Mouse (Mus musculus): ENCODE results near the gene Foxn1. TPM values are rescaled to one million over a fixed set of nuclear protein-coding genes. Genes with fewer than 3 reads are reported as not detected.

The Foxn1 gene
- polyA plus RNA-seq (2014; fragmentation: Illumina TruSeq; extraction: RNeasy Lipid Tissue Mini Kit (QIAGEN cat#74804); ENCODE audit: low read depth, low replicate concordance): not detected

DNA sequence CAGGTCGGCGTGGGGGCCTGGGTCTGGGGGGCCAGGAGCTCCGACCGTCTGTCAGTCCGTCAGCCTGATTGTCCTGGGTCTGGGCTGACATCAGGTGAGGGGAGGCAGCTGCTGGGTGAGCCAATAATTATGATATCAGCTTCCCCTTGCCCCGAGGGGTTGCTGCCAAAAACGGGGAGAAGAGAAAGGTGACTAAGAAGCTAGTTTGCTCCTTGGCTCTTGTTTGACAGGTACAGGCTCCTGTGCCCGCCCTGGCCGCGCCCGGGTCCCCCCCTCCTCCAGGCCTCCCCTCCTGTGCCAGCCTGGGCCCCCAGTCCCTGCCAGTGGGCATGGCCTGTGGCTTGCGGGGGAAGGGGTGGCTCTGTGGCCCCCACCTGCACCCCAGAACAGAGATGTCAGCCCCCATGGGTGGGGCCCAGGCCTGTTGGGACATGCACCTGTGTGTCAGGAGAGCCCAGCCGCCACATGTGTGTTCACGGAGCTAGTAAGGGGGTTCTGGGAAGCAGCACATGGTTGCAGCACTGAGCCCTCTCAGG is at the start of gene Foxn1:
Foxn1 (minus strand) TSS at position 51 of the 536 bp plus-strand sequence.

GRCm38 (mm10) chr11:78422055-78422819 is 35.9 kb upstream of the Foxn1 start, which contains the start of gene Slc13a2:
Gene Slc13a2, minus strand, starts transcription at chr11:78422217.

DNA sequence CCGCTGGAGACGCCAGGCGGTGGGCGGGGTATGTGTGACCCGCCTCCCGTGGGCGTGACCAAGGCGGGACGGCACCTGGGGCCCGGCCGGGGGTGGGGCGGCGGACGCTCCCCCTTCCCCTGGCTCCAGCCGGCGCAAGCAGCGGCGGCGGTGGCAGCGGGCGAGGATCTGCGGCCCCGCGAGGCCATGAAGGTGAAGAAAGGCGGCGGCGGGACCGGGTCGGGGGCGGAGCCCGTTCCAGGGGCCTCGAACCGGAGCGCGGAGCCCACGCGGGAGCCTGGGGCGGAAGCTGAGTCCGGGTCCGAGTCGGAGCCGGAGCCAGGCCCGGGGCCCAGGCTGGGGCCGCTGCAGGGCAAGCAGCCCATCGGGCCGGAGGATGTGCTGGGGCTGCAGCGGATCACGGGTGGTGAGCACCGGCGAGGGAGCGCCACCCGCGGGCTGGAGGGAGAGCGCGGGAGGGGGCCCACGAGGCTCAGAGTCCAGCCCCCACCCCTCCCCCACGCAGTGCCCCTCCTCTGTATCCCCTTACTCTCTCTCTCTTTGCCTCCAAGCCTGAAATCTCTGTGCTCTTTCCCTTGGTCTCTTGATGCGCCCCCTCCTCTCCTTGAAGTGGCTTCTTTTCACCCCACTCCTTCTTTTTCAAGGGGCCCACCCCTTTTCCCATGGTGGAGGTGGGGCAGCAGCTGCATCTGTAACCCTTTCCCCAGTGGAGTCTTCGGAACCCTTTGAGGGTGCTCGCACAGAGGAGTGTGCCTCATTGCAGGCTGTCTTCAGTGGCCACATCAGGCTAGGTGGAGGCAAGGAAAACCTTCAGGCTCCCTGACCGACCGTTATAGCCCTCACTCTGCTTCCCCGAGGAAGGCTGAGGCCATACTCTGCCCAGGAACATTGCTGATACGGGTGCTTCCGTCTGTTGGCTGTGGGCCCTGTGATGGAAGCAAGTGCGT is 42.7 kb downstream of the Foxn1 start, which contains the start of gene Unc119:
Unc119 (plus strand) TSS at position 102 of the 947 bp plus-strand sequence.

GRCm38 (mm10) chr11:78327634-78328511 is 58.5 kb downstream of the Foxn1 start, which contains the start of gene Pigs:
Gene Pigs, plus strand, starts transcription at chr11:78328415.

GRCm38 (mm10) chr11:78322860-78323259 is 63.5 kb downstream of the Foxn1 start, which contains the start of gene Aldoc:
Gene Aldoc, plus strand, starts transcription at chr11:78322968.

Other genes with a start within 250 kb of the Foxn1 start
- gene Traf4, start 221.0 kb downstream of the Foxn1 start, polyA plus RNA-seq (2014; fragmentation: Illumina TruSeq; extraction: RNeasy Lipid Tissue Mini Kit (QIAGEN cat#74804); ENCODE audit: low read depth, low replicate concordance): 1.2 TPM
- 4.7 TPM for gene Nek8, start 209.9 kb downstream of the Foxn1 start, polyA plus RNA-seq (2014; fragmentation: Illumina TruSeq; extraction: RNeasy Lipid Tissue Mini Kit (QIAGEN cat#74804); ENCODE audit: low read depth, low replicate concordance)
- 38.1 TPM for gene Tlcd1, start 209.8 kb downstream of the Foxn1 start, polyA plus RNA-seq (2014; fragmentation: Illumina TruSeq; extraction: RNeasy Lipid Tissue Mini Kit (QIAGEN cat#74804); ENCODE audit: low read depth, low replicate concordance)
- 709 TPM for gene Rpl23a, start 203.0 kb downstream of the Foxn1 start, polyA plus RNA-seq (2014; fragmentation: Illumina TruSeq; extraction: RNeasy Lipid Tissue Mini Kit (QIAGEN cat#74804); ENCODE audit: low read depth, low replicate concordance)
- 17.8 TPM for gene Rab34, start 198.1 kb downstream of the Foxn1 start, polyA plus RNA-seq (2014; fragmentation: Illumina TruSeq; extraction: RNeasy Lipid Tissue Mini Kit (QIAGEN cat#74804); ENCODE audit: low read depth, low replicate concordance)
- gene Proca1, start 193.2 kb downstream of the Foxn1 start, polyA plus RNA-seq (2014; fragmentation: Illumina TruSeq; extraction: RNeasy Lipid Tissue Mini Kit (QIAGEN cat#74804); ENCODE audit: low read depth, low replicate concordance): 28.4 TPM
- 49.5 TPM for gene Sdf2, start 140.8 kb downstream of the Foxn1 start, polyA plus RNA-seq (2014; fragmentation: Illumina TruSeq; extraction: RNeasy Lipid Tissue Mini Kit (QIAGEN cat#74804); ENCODE audit: low read depth, low replicate concordance)
- 24.0 TPM for gene Supt6, start 140.6 kb downstream of the Foxn1 start, polyA plus RNA-seq (2014; fragmentation: Illumina TruSeq; extraction: RNeasy Lipid Tissue Mini Kit (QIAGEN cat#74804); ENCODE audit: low read depth, low replicate concordance)
- 106 TPM for gene 2610507B11Rik, start 124.8 kb downstream of the Foxn1 start, polyA plus RNA-seq (2014; fragmentation: Illumina TruSeq; extraction: RNeasy Lipid Tissue Mini Kit (QIAGEN cat#74804); ENCODE audit: low read depth, low replicate concordance)
- 0.58 TPM for gene BC030499, start 95.7 kb downstream of the Foxn1 start, polyA plus RNA-seq (2014; fragmentation: Illumina TruSeq; extraction: RNeasy Lipid Tissue Mini Kit (QIAGEN cat#74804); ENCODE audit: low read depth, low replicate concordance)
- 2.7 TPM for gene Spag5, start 85.0 kb downstream of the Foxn1 start, polyA plus RNA-seq (2014; fragmentation: Illumina TruSeq; extraction: RNeasy Lipid Tissue Mini Kit (QIAGEN cat#74804); ENCODE audit: low read depth, low replicate concordance)
- gene Aldoc, start 63.6 kb downstream of the Foxn1 start, polyA plus RNA-seq (2014; fragmentation: Illumina TruSeq; extraction: RNeasy Lipid Tissue Mini Kit (QIAGEN cat#74804); ENCODE audit: low read depth, low replicate concordance): 7.2 TPM
- 5.2 TPM for gene Pigs, start 58.1 kb downstream of the Foxn1 start, polyA plus RNA-seq (2014; fragmentation: Illumina TruSeq; extraction: RNeasy Lipid Tissue Mini Kit (QIAGEN cat#74804); ENCODE audit: low read depth, low replicate concordance)
- gene Unc119, start 43.1 kb downstream of the Foxn1 start, polyA plus RNA-seq (2014; fragmentation: Illumina TruSeq; extraction: RNeasy Lipid Tissue Mini Kit (QIAGEN cat#74804); ENCODE audit: low read depth, low replicate concordance): 5.7 TPM
- gene Slc13a2, start 35.7 kb upstream of the Foxn1 start, polyA plus RNA-seq (2014; fragmentation: Illumina TruSeq; extraction: RNeasy Lipid Tissue Mini Kit (QIAGEN cat#74804); ENCODE audit: low read depth, low replicate concordance): not detected
- 1.5 TPM for gene Slc46a1, start 79.1 kb upstream of the Foxn1 start, polyA plus RNA-seq (2014; fragmentation: Illumina TruSeq; extraction: RNeasy Lipid Tissue Mini Kit (QIAGEN cat#74804); ENCODE audit: low read depth, low replicate concordance)
- gene Sarm1, start 111.2 kb upstream of the Foxn1 start, polyA plus RNA-seq (2014; fragmentation: Illumina TruSeq; extraction: RNeasy Lipid Tissue Mini Kit (QIAGEN cat#74804); ENCODE audit: low read depth, low replicate concordance): 0.23 TPM
- not detected for gene Vtn, start 112.5 kb upstream of the Foxn1 start, polyA plus RNA-seq (2014; fragmentation: Illumina TruSeq; extraction: RNeasy Lipid Tissue Mini Kit (QIAGEN cat#74804); ENCODE audit: low read depth, low replicate concordance)
- not detected for gene Sebox, start 116.9 kb upstream of the Foxn1 start, polyA plus RNA-seq (2014; fragmentation: Illumina TruSeq; extraction: RNeasy Lipid Tissue Mini Kit (QIAGEN cat#74804); ENCODE audit: low read depth, low replicate concordance)
- 31.2 TPM for gene Tmem199, start 125.6 kb upstream of the Foxn1 start, polyA plus RNA-seq (2014; fragmentation: Illumina TruSeq; extraction: RNeasy Lipid Tissue Mini Kit (QIAGEN cat#74804); ENCODE audit: low read depth, low replicate concordance)
- 30.6 TPM for gene Poldip2, start 125.6 kb upstream of the Foxn1 start, polyA plus RNA-seq (2014; fragmentation: Illumina TruSeq; extraction: RNeasy Lipid Tissue Mini Kit (QIAGEN cat#74804); ENCODE audit: low read depth, low replicate concordance)
- 25.8 TPM for gene Tnfaip1, start 149.8 kb upstream of the Foxn1 start, polyA plus RNA-seq (2014; fragmentation: Illumina TruSeq; extraction: RNeasy Lipid Tissue Mini Kit (QIAGEN cat#74804); ENCODE audit: low read depth, low replicate concordance)
- gene Ift20, start 149.8 kb upstream of the Foxn1 start, polyA plus RNA-seq (2014; fragmentation: Illumina TruSeq; extraction: RNeasy Lipid Tissue Mini Kit (QIAGEN cat#74804); ENCODE audit: low read depth, low replicate concordance): 50.4 TPM
- 19.9 TPM for gene Tmem97, start 164.2 kb upstream of the Foxn1 start, polyA plus RNA-seq (2014; fragmentation: Illumina TruSeq; extraction: RNeasy Lipid Tissue Mini Kit (QIAGEN cat#74804); ENCODE audit: low read depth, low replicate concordance)